Mouse (Mus musculus) midbrain, embryonic 15.5 days (tissue): ENCODE results near the gene Grik4. TPM values are rescaled to one million over a fixed set of nuclear protein-coding genes. Genes with fewer than 3 reads are reported as not detected.

Experiments used
- ATAC-seq: fragments of 200-750 bp; cut with Nextera tagmentation; replicated peaks from 2 replicates; pipeline ENCODE4 v1.8.0; 2017; ENCODE audit warnings: moderate TSS enrichment
- H3K27ac ChIP-seq: fragments of 300-500 bp; sonication (generic); 2 replicates; pipeline ENCODE4 v1.5.1; 2015; ENCODE audit warnings: mild to moderate bottlenecking, inconsistent platforms
- H3K27me3 ChIP-seq: fragments of 300-500 bp; sonication (generic); replicated peaks from 2 replicates; pipeline ENCODE4 v1.6.1; 2015; ENCODE audit warnings: inconsistent platforms
- H3K36me3 ChIP-seq: fragments of 300-500 bp; sonication (generic); replicated peaks from 2 replicates; pipeline ENCODE4 v1.6.1; 2015; ENCODE audit warnings: inconsistent platforms
- H3K4me1 ChIP-seq: fragments of 300-500 bp; sonication (generic); 2 replicates; pipeline ENCODE4 v1.6.1; 2015; ENCODE audit warnings: inconsistent platforms
- H3K4me2 ChIP-seq: fragments of 300-500 bp; sonication (generic); 2 replicates; pipeline ENCODE4 v1.6.1; 2015; ENCODE audit warnings: inconsistent platforms, mild to moderate bottlenecking, moderate library complexity
- H3K4me3 ChIP-seq: fragments of 300-500 bp; sonication (generic); 2 replicates; pipeline ENCODE4 v1.5.1; 2015; ENCODE audit warnings: mild to moderate bottlenecking, inconsistent platforms
- H3K9ac ChIP-seq: fragments of 300-500 bp; sonication (generic); 2 replicates; pipeline ENCODE4 v1.6.1; 2015; ENCODE audit warnings: mild to moderate bottlenecking, inconsistent platforms
- H3K9me3 ChIP-seq: fragments of 300-500 bp; sonication (generic); 2 replicates; pipeline ENCODE4 v1.6.1; 2016; ENCODE audit warnings: inconsistent platforms
- WGBS: fragments of 180-500 bp; shearing (Covaris S2); methylation state at CpG from one replicate; pipeline ENCODE4 v1.1.7; 2015; ENCODE audit warnings: mixed read lengths; 5-methylcytosine and 5-hydroxymethylcytosine counted together
- polyA plus RNA-seq: library from polyadenylated mRNA; unstranded; fragments of >200 nt; fragmentation: Nextera tagmentation; extraction: Ambion mirVana; gene quantifications from 2 replicates; pipeline ENCODE4 v1.2.1, GENCODE M21; 2015

The Grik4 gene
- polyA plus RNA-seq, 1 experiment from 2014 or later: 11.2 TPM

- Histone ChIP-seq H3K4me2 (no peak overlapping the region), H3K27ac (no peak overlapping the region), H3K4me1 (0 out of 2 replicates have a peak, but pooled peaks cover 7% of the 10 kb centered on the region), H3K36me3 (no peaks in the 10 kb centered on the region), H3K4me3 (no peak overlapping the region), H3K9ac (no peak overlapping the region), H3K9me3 (no peaks in the 10 kb centered on the region), H3K27me3 (no peaks in the 10 kb centered on the region)
- WGBS: 64% methylated on average over 3 of the region's 3 CpGs
- no peak for ATAC-seq
These were observed 141.2 kb downstream of the Grik4 start for GRCm38 (mm10) chr9:42803061-42803491.

DNA sequence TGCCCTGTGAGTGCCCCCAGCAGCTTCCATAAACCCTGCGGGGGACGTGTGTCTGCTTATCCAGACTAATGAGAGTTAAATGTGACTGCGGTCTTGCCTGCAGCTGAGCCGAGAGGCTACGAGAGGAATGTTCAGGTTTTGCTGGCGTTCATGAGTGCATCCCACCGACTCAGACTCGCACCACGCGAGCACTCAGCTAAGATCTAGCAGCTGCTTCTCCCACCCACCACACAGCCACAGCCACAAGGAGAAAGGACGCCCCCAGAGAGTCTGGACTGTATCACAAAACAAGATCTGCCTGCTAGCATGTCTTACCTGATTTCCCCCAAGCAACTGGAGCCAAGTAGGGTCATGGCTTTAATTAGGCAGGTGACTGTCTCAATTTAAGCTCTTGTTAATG, 142.4 kb downstream of the Grik4 start:
- no peak overlapping the region for H3K9ac ChIP-seq
- WGBS: 75% methylated on average over 11 of the region's 11 CpGs
- no peaks in the 10 kb centered on the region for H3K27me3 ChIP-seq
- H3K4me1 ChIP-seq: 0 out of 2 replicates have a peak, but pooled peaks cover 7% of the 10 kb centered on the region
- H3K4me2 ChIP-seq: no peak overlapping the region
- no peaks in the 10 kb centered on the region for H3K36me3 ChIP-seq
- no peak overlapping the region for H3K4me3 ChIP-seq
- no peak for ATAC-seq
- no peak overlapping the region for H3K27ac ChIP-seq
- no peaks in the 10 kb centered on the region for H3K9me3 ChIP-seq

DNA sequence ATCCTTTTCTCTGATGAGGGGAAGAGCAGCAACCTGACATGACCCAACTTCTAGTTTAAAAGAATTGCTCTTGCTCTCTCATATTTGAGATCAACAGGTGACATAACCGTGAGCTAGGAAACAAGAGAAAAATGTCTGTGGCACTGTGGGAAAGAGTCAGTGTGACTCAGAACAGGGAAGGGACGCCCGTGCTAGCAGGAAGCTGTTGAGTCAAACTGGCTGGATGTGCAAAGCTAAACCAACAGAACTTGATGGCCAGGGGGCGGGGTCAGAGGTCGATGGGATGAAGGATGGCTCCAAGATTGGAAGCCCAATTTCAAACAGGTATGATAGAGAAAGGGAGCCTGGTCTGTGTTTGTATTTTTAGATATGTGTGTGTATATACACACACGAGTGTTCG, 144.2 kb downstream of the Grik4 start:
- Histone ChIP-seq H3K4me3 (no peak overlapping the region), H3K9me3 (no peaks in the 10 kb centered on the region), H3K36me3 (no peaks in the 10 kb centered on the region), H3K4me1 (peaks cover 14% of the 10 kb centered on the region), H3K27me3 (no peaks in the 10 kb centered on the region), H3K9ac (no peak overlapping the region), H3K27ac (no peak overlapping the region), H3K4me2 (no peak overlapping the region)
- WGBS: 92% methylated on average over 7 of the region's 7 CpGs
- ATAC-seq: no peak

- Histone ChIP-seq H3K9ac (no peak overlapping the region), H3K4me1 (peaks cover 14% of the 10 kb centered on the region), H3K4me2 (no peak overlapping the region), H3K36me3 (no peaks in the 10 kb centered on the region), H3K9me3 (no peaks in the 10 kb centered on the region), H3K27ac (no peak overlapping the region), H3K27me3 (no peaks in the 10 kb centered on the region), H3K4me3 (no peak overlapping the region)
- ATAC-seq: no peak
- 86% methylated on average over 5 of the region's 5 CpGs for WGBS
These were observed 144.6 kb downstream of the Grik4 start for GRCm38 (mm10) chr9:42799694-42800093.

DNA sequence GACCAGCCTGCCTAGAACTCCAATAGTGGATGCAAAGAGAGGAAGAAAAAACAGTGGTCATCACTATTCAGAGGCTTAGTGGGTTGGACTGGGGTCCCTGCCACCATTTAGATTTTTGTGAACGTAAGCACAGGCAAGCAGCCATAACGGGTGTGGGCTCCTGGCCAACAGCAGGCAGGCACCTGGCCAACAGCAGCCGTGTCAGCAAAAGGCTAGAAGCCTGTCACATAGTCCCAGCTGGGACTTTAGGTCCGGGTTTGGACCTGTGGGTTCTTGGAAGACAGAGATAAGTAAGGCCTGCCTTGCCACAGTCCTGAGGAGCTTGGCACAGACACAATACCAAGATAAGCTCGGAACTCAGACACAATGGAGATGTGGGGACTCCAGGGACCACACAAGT, 145.1 kb downstream of the Grik4 start:
- Histone ChIP-seq H3K9me3 (no peaks in the 10 kb centered on the region), H3K4me3 (no peak overlapping the region), H3K27ac (no peak overlapping the region), H3K27me3 (no peaks in the 10 kb centered on the region), H3K36me3 (no peaks in the 10 kb centered on the region), H3K9ac (no peak overlapping the region), H3K4me1 (peaks cover 14% of the 10 kb centered on the region), H3K4me2 (no peak overlapping the region)
- WGBS: 52% methylated on average over 5 of the region's 5 CpGs
- no peak for ATAC-seq

DNA sequence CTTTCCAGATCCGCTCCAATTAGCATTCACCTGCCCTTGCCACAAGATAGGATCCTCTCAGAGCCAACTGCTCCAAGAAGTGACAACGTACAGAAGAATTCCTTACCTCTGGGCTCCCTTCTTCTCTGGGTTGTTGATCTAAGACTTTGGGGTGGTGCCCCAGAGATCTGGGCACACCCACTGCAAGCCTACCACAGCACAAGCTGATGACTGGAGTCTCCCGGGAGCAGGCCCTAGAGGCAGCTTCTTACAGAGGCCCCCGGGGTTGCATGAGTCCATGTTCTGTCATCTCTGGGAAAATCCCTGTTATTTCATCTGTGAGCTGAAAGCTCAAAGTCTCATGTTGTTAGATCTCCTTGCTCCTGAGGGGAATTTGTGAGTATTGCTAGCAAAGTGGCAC, 146.0 kb downstream of the Grik4 start:
- H3K9me3 ChIP-seq: no peaks in the 10 kb centered on the region
- no peak overlapping the region for H3K27ac ChIP-seq
- no peak overlapping the region for H3K9ac ChIP-seq
- no peaks in the 10 kb centered on the region for H3K27me3 ChIP-seq
- WGBS: 82% methylated on average over 4 of the region's 4 CpGs
- H3K4me3 ChIP-seq: no peak overlapping the region
- peaks cover 14% of the 10 kb centered on the region for H3K4me1 ChIP-seq
- no peak overlapping the region for H3K4me2 ChIP-seq
- no peak for ATAC-seq
- no peaks in the 10 kb centered on the region for H3K36me3 ChIP-seq

GRCm38 (mm10) chr9:42797276-42797675, 147.0 kb downstream of the Grik4 start:
- H3K36me3 ChIP-seq: no peaks in the 10 kb centered on the region
- H3K27ac ChIP-seq: no peak overlapping the region
- WGBS: 68% methylated on average over 8 of the region's 8 CpGs
- H3K9ac ChIP-seq: no peak overlapping the region
- no peak overlapping the region for H3K4me2 ChIP-seq
- no peak overlapping the region for H3K4me3 ChIP-seq
- H3K27me3 ChIP-seq: no peaks in the 10 kb centered on the region
- ATAC-seq: no peak
- H3K4me1 ChIP-seq: peaks cover 14% of the 10 kb centered on the region
- H3K9me3 ChIP-seq: no peaks in the 10 kb centered on the region

DNA sequence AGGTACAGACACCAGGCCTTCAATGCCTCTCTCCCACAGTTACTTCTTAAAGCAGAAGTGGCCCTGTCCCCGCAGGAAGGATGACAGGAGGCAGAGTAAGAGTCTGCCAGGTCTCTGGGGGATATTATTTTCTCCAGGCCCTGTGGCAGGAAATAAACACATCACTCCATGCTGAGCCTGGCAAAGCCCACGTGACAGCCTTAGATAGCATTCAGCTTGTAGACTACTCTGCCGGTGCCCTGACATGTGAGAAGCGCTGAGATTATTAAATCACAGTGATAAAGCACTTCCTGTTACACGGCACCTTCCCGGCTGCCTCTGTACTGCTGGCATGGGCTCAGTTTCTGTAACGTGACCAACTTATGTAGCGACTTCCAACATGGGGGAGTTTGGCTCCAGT, 148.4 kb downstream of the Grik4 start:
- ATAC-seq: peak; percentile 53; the same call in 1 of the 2 replicates
- Histone ChIP-seq H3K4me3 (no peak overlapping the region), H3K36me3 (no peaks in the 10 kb centered on the region), H3K27me3 (no peaks in the 10 kb centered on the region), H3K9ac (no peak overlapping the region), H3K27ac (no peak overlapping the region), H3K4me1 (peaks cover 25% of the 10 kb centered on the region), H3K4me2 (no peak overlapping the region), H3K9me3 (no peaks in the 10 kb centered on the region)
- WGBS: 53% methylated on average over 8 of the region's 8 CpGs

DNA sequence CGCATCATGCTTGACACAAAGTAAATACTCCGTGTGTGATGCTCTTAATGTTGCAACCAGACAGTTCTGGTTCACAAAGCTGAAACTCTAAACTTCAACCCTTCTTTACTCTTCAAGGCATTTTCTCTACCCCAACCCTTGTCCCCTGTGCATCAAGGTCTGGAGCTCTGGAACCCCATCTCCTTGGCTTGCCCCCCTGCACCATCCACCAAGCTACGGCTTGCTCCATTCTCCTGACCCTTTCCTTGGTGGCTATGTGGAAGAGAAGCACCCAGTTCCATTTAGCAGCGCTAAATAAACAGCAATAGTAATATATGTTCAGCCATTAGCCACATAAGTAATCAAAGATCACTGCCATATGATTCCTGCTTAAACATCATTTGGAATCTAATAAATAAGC, 150.3 kb downstream of the Grik4 start:
- WGBS: 93% methylated on average over 4 of the region's 4 CpGs

DNA sequence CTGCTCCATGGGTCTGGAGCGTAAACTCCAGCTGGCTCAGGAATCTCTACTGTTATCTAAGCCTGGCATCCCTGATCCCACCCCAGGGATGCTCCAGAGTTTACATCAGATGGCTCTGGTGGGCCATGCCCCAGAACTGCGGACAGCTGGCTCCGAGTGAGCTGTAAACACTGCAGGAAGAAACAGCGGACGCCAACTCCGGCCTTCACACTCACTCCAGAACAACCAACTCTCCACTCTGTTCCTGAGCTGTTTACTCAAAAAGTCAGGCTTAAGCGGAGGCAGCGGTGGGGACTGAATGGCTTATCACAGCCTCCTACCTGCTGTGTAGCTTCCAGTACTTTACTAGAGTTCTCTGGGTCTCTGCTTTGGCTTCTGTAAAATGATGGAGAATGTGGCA, 150.7 kb downstream of the Grik4 start:
- Histone ChIP-seq H3K9me3 (no peaks in the 10 kb centered on the region), H3K4me3 (no peak overlapping the region), H3K27ac (no peak overlapping the region), H3K9ac (no peak overlapping the region), H3K4me2 (no peak overlapping the region), H3K27me3 (no peaks in the 10 kb centered on the region), H3K4me1 (peaks cover 22% of the 10 kb centered on the region), H3K36me3 (no peaks in the 10 kb centered on the region)
- WGBS: 87% methylated on average over 8 of the region's 8 CpGs
- no peak for ATAC-seq

More for the DNA sequence above, 150.3 kb downstream of the Grik4 start:
- H3K27ac ChIP-seq: no peak overlapping the region
- no peaks in the 10 kb centered on the region for H3K27me3 ChIP-seq
- H3K9me3 ChIP-seq: no peaks in the 10 kb centered on the region
- H3K9ac ChIP-seq: no peak overlapping the region
- no peak for ATAC-seq
- H3K36me3 ChIP-seq: no peaks in the 10 kb centered on the region
- peaks cover 25% of the 10 kb centered on the region for H3K4me1 ChIP-seq
- no peak overlapping the region for H3K4me3 ChIP-seq
- H3K4me2 ChIP-seq: no peak overlapping the region

- Histone ChIP-seq H3K4me3 (no peak overlapping the region), H3K4me1 (peaks cover 18% of the 10 kb centered on the region), H3K4me2 (no peak overlapping the region), H3K27ac (no peak overlapping the region), H3K9me3 (no peaks in the 10 kb centered on the region), H3K27me3 (no peaks in the 10 kb centered on the region), H3K36me3 (no peaks in the 10 kb centered on the region), H3K9ac (no peak overlapping the region)
- 35% methylated on average over 5 of the region's 5 CpGs for WGBS
- ATAC-seq: no peak
These were observed 151.9 kb downstream of the Grik4 start for GRCm38 (mm10) chr9:42792381-42792780.

GRCm38 (mm10) chr9:42791779-42792178, 152.5 kb downstream of the Grik4 start:
- no peak overlapping the region for H3K27ac ChIP-seq
- no peak for ATAC-seq
- WGBS: 72% methylated on average over 12 of the region's 12 CpGs

GRCm38 (mm10) chr9:42791346-42791745, 152.9 kb downstream of the Grik4 start:
- no peak overlapping the region for H3K27ac ChIP-seq
- H3K4me2 ChIP-seq: no peak overlapping the region
- no peak overlapping the region for H3K4me3 ChIP-seq
- no peaks in the 10 kb centered on the region for H3K9me3 ChIP-seq
- no peak overlapping the region for H3K9ac ChIP-seq
- 71% methylated on average over 4 of the region's 4 CpGs for WGBS
- no peak for ATAC-seq
- H3K4me1 ChIP-seq: peaks cover 18% of the 10 kb centered on the region
- H3K27me3 ChIP-seq: no peaks in the 10 kb centered on the region
- H3K36me3 ChIP-seq: no peaks in the 10 kb centered on the region

More at GRCm38 (mm10) chr9:42791779-42792178, 152.5 kb downstream of the Grik4 start:
- Histone ChIP-seq H3K9ac (no peak overlapping the region), H3K4me3 (no peak overlapping the region), H3K36me3 (no peaks in the 10 kb centered on the region), H3K4me2 (no peak overlapping the region), H3K9me3 (no peaks in the 10 kb centered on the region), H3K4me1 (peaks cover 18% of the 10 kb centered on the region), H3K27me3 (no peaks in the 10 kb centered on the region)
